Mouse (Mus musculus) midbrain, embryonic 13.5 days (tissue): ENCODE results near the gene Shroom4. TPM values are rescaled to one million over a fixed set of nuclear protein-coding genes. Genes with fewer than 3 reads are reported as not detected.
A peak's percentile ranks its signal among the peaks of the same experiment; 100 is the strongest.

Experiments
- ATAC-seq: fragments of 200-750 bp; cut with Nextera tagmentation; 2 replicates; pipeline ENCODE4 v1.8.0; 2017; ENCODE audit warnings: mild to moderate bottlenecking, moderate TSS enrichment, moderate library complexity
- H3K27ac ChIP-seq: fragments of 300-500 bp; sonication (generic); 2 replicates; pipeline ENCODE4 v1.5.1; 2015; ENCODE audit warnings: inconsistent platforms, mild to moderate bottlenecking, moderate library complexity
- H3K27me3 ChIP-seq: fragments of 300-500 bp; sonication (generic); 2 replicates; pipeline ENCODE4 v1.6.1; 2015; ENCODE audit warnings: mild to moderate bottlenecking, inconsistent platforms
- H3K36me3 ChIP-seq: fragments of 300-500 bp; sonication (generic); 2 replicates; pipeline ENCODE4 v1.6.1; 2015; ENCODE audit warnings: mild to moderate bottlenecking, inconsistent platforms
- H3K4me1 ChIP-seq: fragments of 300-500 bp; sonication (generic); replicated peaks from 2 replicates; pipeline ENCODE4 v1.6.1; 2015; ENCODE audit warnings: inconsistent platforms
- H3K4me2 ChIP-seq: fragments of 300-500 bp; sonication (generic); replicated peaks from 2 replicates; pipeline ENCODE4 v1.6.1; 2015; ENCODE audit warnings: moderate library complexity, mild to moderate bottlenecking, inconsistent platforms
- H3K4me3 ChIP-seq: fragments of 300-500 bp; sonication (generic); replicated peaks from 2 replicates; pipeline ENCODE4 v1.5.1; 2015; ENCODE audit warnings: mild to moderate bottlenecking, inconsistent platforms
- H3K9ac ChIP-seq: fragments of 300-500 bp; sonication (generic); replicated peaks from 2 replicates; pipeline ENCODE4 v1.6.1; 2015; ENCODE audit warnings: mild to moderate bottlenecking, inconsistent platforms
- H3K9me3 ChIP-seq: fragments of 300-500 bp; sonication (generic); 2 replicates; pipeline ENCODE4 v1.6.1; 2016; ENCODE audit warnings: mild to moderate bottlenecking, inconsistent platforms
- WGBS: fragments of 180-500 bp; shearing (Covaris S2); methylation state at CpG from one replicate; pipeline ENCODE4 v1.1.7; 2015; 5-methylcytosine and 5-hydroxymethylcytosine counted together
- polyA plus RNA-seq: library from polyadenylated mRNA; unstranded; fragments of >200 nt; fragmentation: Nextera tagmentation; extraction: Ambion mirVana; gene quantifications from 2 replicates; pipeline ENCODE4 v1.2.1, GENCODE M21; 2015

Gene Shroom4
- polyA plus RNA-seq: 1.6 and 1.9 TPM in 2 replicates

GRCm38 (mm10) chrX:6399626-6400397 is at the start of gene Shroom4:
Gene Shroom4 (plus strand): TSS chrX:6399854.
- Histone ChIP-seq H3K4me3 (peak within 1 kb of the TSS; percentile 59), H3K4me1 (peaks cover 6% of the 10 kb centered on the region; the same call in 1 of the 2 replicates)
- WGBS: 22% methylated on average over 38 of the region's 55 CpGs

GRCm38 (mm10) chrX:6356876-6357275 is 42.8 kb upstream of the Shroom4 start:
- H3K27ac ChIP-seq: no peak overlapping the region
- no peak overlapping the region for H3K9ac ChIP-seq
- H3K36me3 ChIP-seq: no peaks in the 10 kb centered on the region
- no peak overlapping the region for H3K4me3 ChIP-seq
- 83% methylated on average over 3 of the region's 3 CpGs for WGBS
- no peak for ATAC-seq
- no peaks in the 10 kb centered on the region for H3K27me3 ChIP-seq
- no peak overlapping the region for H3K4me2 ChIP-seq
- no peaks in the 10 kb centered on the region for H3K4me1 ChIP-seq
- H3K9me3 ChIP-seq: no peaks in the 10 kb centered on the region

More at GRCm38 (mm10) chrX:6399626-6400397, at the start of gene Shroom4:
- H3K27me3 ChIP-seq: no peaks in the 10 kb centered on the region
- no peaks in the 10 kb centered on the region for H3K9me3 ChIP-seq
- ATAC-seq: peak; percentile 95
- H3K9ac ChIP-seq: peak within 1 kb of the TSS; percentile 70
- peak within 1 kb of the TSS; percentile 71 for H3K27ac ChIP-seq
- H3K36me3 ChIP-seq: no peaks in the 10 kb centered on the region
- peak within 1 kb of the TSS; percentile 67 for H3K4me2 ChIP-seq

- no peaks in the 10 kb centered on the region for H3K4me1 ChIP-seq
- H3K4me2 ChIP-seq: no peak overlapping the region
- no peak overlapping the region for H3K9ac ChIP-seq
- WGBS: 66% methylated on average over 6 of the region's 6 CpGs
- H3K27me3 ChIP-seq: no peaks in the 10 kb centered on the region
- H3K9me3 ChIP-seq: no peaks in the 10 kb centered on the region
- H3K4me3 ChIP-seq: no peak overlapping the region
- ATAC-seq: no peak
- H3K36me3 ChIP-seq: no peaks in the 10 kb centered on the region
- H3K27ac ChIP-seq: no peak overlapping the region
Observed at GRCm38 (mm10) chrX:6357503-6358114, 42.0 kb upstream of the Shroom4 start.

GRCm38 (mm10) chrX:6368822-6369221 is 30.8 kb upstream of the Shroom4 start:
- Histone ChIP-seq H3K9me3 (no peaks in the 10 kb centered on the region), H3K36me3 (no peaks in the 10 kb centered on the region), H3K4me1 (no peaks in the 10 kb centered on the region), H3K4me2 (no peak overlapping the region), H3K4me3 (no peak overlapping the region), H3K27me3 (no peaks in the 10 kb centered on the region), H3K9ac (no peak overlapping the region), H3K27ac (no peak overlapping the region)
- WGBS: 91% methylated on average over 1 of the region's 1 CpGs
- ATAC-seq: no peak

GRCm38 (mm10) chrX:6370706-6371105 is 28.9 kb upstream of the Shroom4 start:
- Histone ChIP-seq H3K4me1 (no peaks in the 10 kb centered on the region), H3K9ac (no peak overlapping the region), H3K27ac (no peak overlapping the region), H3K36me3 (no peaks in the 10 kb centered on the region), H3K9me3 (no peaks in the 10 kb centered on the region), H3K4me2 (no peak overlapping the region), H3K27me3 (no peaks in the 10 kb centered on the region), H3K4me3 (no peak overlapping the region)
- ATAC-seq: no peak
- 87% methylated on average over 3 of the region's 3 CpGs for WGBS

- Histone ChIP-seq H3K4me1 (no peaks in the 10 kb centered on the region), H3K4me3 (no peak overlapping the region), H3K36me3 (no peaks in the 10 kb centered on the region), H3K9me3 (no peaks in the 10 kb centered on the region), H3K9ac (no peak overlapping the region), H3K27me3 (no peaks in the 10 kb centered on the region), H3K4me2 (no peak overlapping the region), H3K27ac (no peak overlapping the region)
- ATAC-seq: no peak
- WGBS: 88% methylated on average over 1 of the region's 1 CpGs
Observed at GRCm38 (mm10) chrX:6393861-6394260, 5.8 kb upstream of the Shroom4 start.

- H3K36me3 ChIP-seq: no peaks in the 10 kb centered on the region
- no peak overlapping the region for H3K27ac ChIP-seq
- H3K9ac ChIP-seq: no peak overlapping the region
- WGBS: 46% methylated on average over 1 of the region's 1 CpGs
- H3K4me2 ChIP-seq: peak overlapping the region; percentile 67
- no peaks in the 10 kb centered on the region for H3K9me3 ChIP-seq
- peaks cover 6% of the 10 kb centered on the region; the same call in 1 of the 2 replicates for H3K4me1 ChIP-seq
- peak overlapping the region; percentile 59 for H3K4me3 ChIP-seq
- no peaks in the 10 kb centered on the region for H3K27me3 ChIP-seq
- no peak; the same call in 1 of the 2 replicates for ATAC-seq
Observed at GRCm38 (mm10) chrX:6399193-6399592, 461 bp upstream of the Shroom4 start.

GRCm38 (mm10) chrX:6400398-6401020 is 855 bp downstream of the Shroom4 start:
- Histone ChIP-seq H3K9me3 (no peaks in the 10 kb centered on the region), H3K9ac (peak overlapping the region; percentile 70), H3K4me2 (peak overlapping the region; percentile 67), H3K4me1 (peaks cover 6% of the 10 kb centered on the region; the same call in 1 of the 2 replicates), H3K27me3 (no peaks in the 10 kb centered on the region), H3K36me3 (no peaks in the 10 kb centered on the region), H3K27ac (peak overlapping the region; percentile 71), H3K4me3 (peak overlapping the region; percentile 59)
- WGBS: 21% methylated on average over 36 of the region's 49 CpGs
- ATAC-seq: peak; percentile 57

- H3K27ac ChIP-seq: no peak overlapping the region
- no peak overlapping the region for H3K4me2 ChIP-seq
- H3K9ac ChIP-seq: no peak overlapping the region
- H3K4me1 ChIP-seq: peaks cover 6% of the 10 kb centered on the region; the same call in 1 of the 2 replicates
- no peaks in the 10 kb centered on the region for H3K27me3 ChIP-seq
- ATAC-seq: no peak
- no peaks in the 10 kb centered on the region for H3K36me3 ChIP-seq
- no peaks in the 10 kb centered on the region for H3K9me3 ChIP-seq
- no peak overlapping the region for H3K4me3 ChIP-seq
- 75% methylated on average over 4 of the region's 4 CpGs for WGBS
Observed at GRCm38 (mm10) chrX:6402921-6403320, 3.3 kb downstream of the Shroom4 start.

GRCm38 (mm10) chrX:6409114-6409513 is 9.5 kb downstream of the Shroom4 start:
- Histone ChIP-seq H3K4me1 (no peaks in the 10 kb centered on the region), H3K4me2 (no peak overlapping the region), H3K4me3 (no peak overlapping the region), H3K27ac (no peak overlapping the region), H3K36me3 (no peaks in the 10 kb centered on the region), H3K9me3 (no peaks in the 10 kb centered on the region), H3K9ac (no peak overlapping the region), H3K27me3 (no peaks in the 10 kb centered on the region)
- no peak for ATAC-seq
- WGBS: 65% methylated on average over 6 of the region's 6 CpGs

- no peak overlapping the region for H3K4me2 ChIP-seq
- ATAC-seq: no peak
- H3K27ac ChIP-seq: no peak overlapping the region
- no peaks in the 10 kb centered on the region for H3K36me3 ChIP-seq
- H3K4me1 ChIP-seq: no peaks in the 10 kb centered on the region
- no peak overlapping the region for H3K4me3 ChIP-seq
- 60% methylated on average over 12 of the region's 12 CpGs for WGBS
- H3K9ac ChIP-seq: no peak overlapping the region
- H3K9me3 ChIP-seq: no peaks in the 10 kb centered on the region
- no peaks in the 10 kb centered on the region for H3K27me3 ChIP-seq
Observed at GRCm38 (mm10) chrX:6415412-6415811, 15.8 kb downstream of the Shroom4 start.

- H3K4me3 ChIP-seq: no peak overlapping the region
- H3K9ac ChIP-seq: no peak overlapping the region
- no peaks in the 10 kb centered on the region for H3K27me3 ChIP-seq
- no peaks in the 10 kb centered on the region for H3K9me3 ChIP-seq
- H3K36me3 ChIP-seq: no peaks in the 10 kb centered on the region
- WGBS: 43% methylated on average over 5 of the region's 5 CpGs
- no peak overlapping the region for H3K27ac ChIP-seq
- H3K4me1 ChIP-seq: no peaks in the 10 kb centered on the region
- no peak overlapping the region for H3K4me2 ChIP-seq
- ATAC-seq: no peak
Observed at GRCm38 (mm10) chrX:6415936-6416335, 16.3 kb downstream of the Shroom4 start.
